Mouse (Mus musculus) urinary bladder, adult 2 months (tissue): Measurements from ENCODE around the gene Pgap3. TPM values are rescaled to one million over a fixed set of nuclear protein-coding genes. Genes with fewer than 3 reads are reported as not detected.

ENCODE experiments used
- DNase-seq: peaks from one replicate; pipeline ENCODE4 v3.0.0; 2022; ENCODE audit warnings: low spot score
- polyA plus RNA-seq: library from polyadenylated mRNA; depleted of rRNA; stranded (reverse); fragments of >200 nt; gene quantifications from 2 replicates; pipeline ENCODE4 v1.2.3, GENCODE M21; 2012

Gene Pgap3
- polyA plus RNA-seq, 1 experiment = 12.7 TPM

GRCm38 (mm10) chr11:98356625-98357394, 43.5 kb downstream of the Pgap3 start:
- no peak for DNase-seq

- no peak for DNase-seq
Observed at GRCm38 (mm10) chr11:98355732-98356299, 44.5 kb downstream of the Pgap3 start.

DNA sequence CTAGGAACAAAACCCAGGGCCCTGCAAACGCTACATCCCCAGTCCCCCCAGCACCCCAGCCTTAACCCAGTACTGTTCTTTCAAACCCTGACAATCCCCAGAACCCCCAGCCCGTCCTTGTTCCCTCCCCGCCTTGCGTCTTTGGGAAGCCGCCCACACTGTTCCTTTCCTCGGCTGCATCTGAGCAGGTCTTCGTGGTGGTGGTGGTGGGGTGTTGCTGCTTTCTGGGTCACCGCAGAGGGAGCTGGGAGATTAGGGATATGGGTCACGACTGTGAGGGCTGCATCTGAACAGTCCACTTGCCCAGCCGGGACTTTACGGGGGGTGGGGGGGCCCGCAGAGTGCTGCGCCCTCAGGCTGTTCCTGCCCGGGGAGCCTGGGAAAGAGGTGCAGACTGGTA, 45.8 kb downstream of the Pgap3 start:
- no peak for DNase-seq

- DNase-seq = no peak
Observed at GRCm38 (mm10) chr11:98353651-98354211, 46.6 kb downstream of the Pgap3 start.

- DNase-seq = no peak
Observed at GRCm38 (mm10) chr11:98352272-98352990, 47.9 kb downstream of the Pgap3 start.

- DNase-seq = no peak
Observed at GRCm38 (mm10) chr11:98349308-98349707, 51.0 kb downstream of the Pgap3 start.

DNA sequence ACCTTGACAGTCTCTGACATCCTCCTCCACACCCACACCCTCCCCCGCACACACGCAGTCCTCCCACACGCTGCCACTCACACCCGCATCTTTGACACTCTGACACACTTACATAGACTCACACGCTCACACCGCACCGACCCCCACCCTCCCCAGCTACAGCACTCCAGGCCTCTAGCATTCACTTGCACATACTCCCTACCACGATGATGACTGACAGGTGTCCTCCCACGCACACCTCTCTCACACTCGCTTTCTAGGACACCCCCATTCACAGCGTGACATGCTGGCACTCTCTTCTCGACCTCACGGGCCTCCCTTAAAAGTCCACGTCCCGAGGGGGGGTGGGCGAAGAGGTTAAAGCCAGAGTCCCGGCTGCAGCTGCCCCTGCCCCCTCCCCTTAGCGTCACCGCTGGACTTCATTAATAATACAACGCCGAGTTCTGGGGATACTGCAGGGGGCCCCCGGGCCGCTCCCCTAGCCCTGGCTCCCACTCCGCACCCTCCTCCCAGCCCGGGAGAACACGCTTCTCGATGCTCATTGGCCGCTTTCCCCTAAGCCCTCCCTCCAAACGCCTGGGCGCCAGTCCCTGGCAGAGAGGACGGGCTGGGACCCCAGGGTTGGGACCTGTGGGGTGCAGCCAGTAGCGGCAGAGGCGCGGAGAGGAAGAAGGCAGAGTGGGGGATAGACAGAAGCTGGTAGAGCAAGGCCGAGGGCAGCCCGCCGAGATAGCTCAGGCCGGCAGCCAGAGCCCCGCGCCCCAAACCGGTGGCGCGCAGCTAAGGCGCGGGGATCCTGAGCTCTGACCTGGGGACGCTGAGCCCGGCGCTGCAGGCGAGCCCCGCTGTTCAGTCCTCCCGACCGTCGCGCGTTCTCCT, 52.0 kb downstream of the Pgap3 start, which contains the start of gene Ppp1r1b:
Gene Ppp1r1b (plus strand): TSS at position 322 of the 879 bp plus-strand sequence.
- no peak for DNase-seq

GRCm38 (mm10) chr11:98347385-98348082, 52.8 kb downstream of the Pgap3 start:
- DNase-seq = no peak

- DNase-seq = no peak
Observed at GRCm38 (mm10) chr11:98346168-98346567, 54.1 kb downstream of the Pgap3 start.

GRCm38 (mm10) chr11:98345253-98345652, 55.0 kb downstream of the Pgap3 start:
- DNase-seq = peak; percentile 53

DNA sequence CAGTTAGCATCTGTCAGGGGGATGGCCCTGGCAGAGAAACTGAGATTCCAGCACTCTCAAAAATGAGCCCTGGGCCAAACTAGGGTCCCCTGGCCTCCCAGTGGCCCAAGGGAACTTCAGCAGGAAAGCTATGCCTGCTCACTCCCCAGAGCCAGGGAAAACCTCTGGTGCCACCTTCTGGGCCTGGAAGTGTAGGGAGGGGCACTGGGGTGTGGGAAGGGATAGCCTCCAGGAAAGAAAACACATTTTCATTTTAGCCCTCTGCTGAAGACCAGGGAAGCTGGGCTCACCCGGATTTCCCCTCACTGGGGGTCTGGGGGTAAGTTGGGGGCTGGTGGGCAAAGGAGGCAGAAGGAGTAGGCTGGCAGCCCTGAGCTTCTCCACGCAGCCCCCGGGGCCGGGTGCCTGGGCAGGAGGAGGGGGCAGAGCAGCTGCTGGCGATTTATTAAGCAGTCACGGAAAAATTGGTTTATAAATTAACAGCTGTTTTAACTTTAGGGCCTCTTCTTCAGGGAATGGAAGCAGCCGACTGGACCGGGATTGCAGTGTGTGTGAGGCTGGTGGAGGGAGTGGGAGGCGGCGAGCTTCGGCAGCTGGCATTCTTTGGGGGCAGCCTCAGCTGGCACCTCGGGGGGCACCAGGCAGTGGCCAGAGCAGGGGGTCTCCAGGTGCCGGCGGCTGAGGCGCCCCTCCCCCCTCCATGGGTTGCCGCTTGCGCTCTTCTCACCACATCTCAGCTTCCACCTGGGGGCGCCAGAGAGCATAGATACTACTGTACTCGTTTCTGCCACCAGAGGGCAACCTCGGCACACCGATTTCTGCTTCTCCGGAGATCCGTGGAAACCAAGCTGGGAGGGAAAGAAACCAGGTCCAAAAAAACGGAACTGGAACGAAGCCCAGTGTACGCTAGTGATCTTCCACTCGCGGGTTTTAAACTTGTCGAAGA, 58.0 kb downstream of the Pgap3 start:
- DNase-seq = peak; percentile 93

GRCm38 (mm10) chr11:98341174-98341573, 59.1 kb downstream of the Pgap3 start:
- no peak for DNase-seq

DNA sequence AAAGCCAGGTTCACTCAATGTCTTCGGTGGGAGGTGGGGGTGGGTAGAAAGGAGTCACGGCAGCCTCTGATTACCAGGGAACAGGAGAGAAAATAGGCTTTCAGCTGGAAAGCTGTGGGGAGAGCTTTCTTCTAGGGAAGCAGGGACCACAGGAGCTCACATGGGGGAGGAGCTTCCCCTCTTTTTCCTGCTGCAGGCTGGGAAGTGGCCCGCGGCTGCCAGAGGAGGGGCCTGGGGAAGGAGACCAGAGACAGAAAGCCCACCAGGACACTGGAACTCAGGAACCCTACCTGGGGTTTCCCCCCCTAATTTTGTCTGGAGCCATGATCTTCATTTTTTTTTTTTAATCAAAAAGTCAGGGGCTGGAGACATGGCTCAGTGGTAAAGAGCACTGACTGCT, 59.7 kb downstream of the Pgap3 start:
- no peak for DNase-seq

- DNase-seq = no peak
Observed at GRCm38 (mm10) chr11:98339679-98340287, 60.5 kb downstream of the Pgap3 start.

- DNase-seq = no peak
Observed at GRCm38 (mm10) chr11:98339071-98339501, 61.2 kb downstream of the Pgap3 start.
